Mouse (Mus musculus): ENCODE measurements at regions not wholly inside any gene's neighbourhood (a gene's known extent, or its start where the extent isn't known, plus 50 kb on each side); places are given as distances from the start of the nearest gene placed in this dataset.
A peak's percentile ranks its signal among the peaks of the same experiment; 100 is the strongest.

DNA sequence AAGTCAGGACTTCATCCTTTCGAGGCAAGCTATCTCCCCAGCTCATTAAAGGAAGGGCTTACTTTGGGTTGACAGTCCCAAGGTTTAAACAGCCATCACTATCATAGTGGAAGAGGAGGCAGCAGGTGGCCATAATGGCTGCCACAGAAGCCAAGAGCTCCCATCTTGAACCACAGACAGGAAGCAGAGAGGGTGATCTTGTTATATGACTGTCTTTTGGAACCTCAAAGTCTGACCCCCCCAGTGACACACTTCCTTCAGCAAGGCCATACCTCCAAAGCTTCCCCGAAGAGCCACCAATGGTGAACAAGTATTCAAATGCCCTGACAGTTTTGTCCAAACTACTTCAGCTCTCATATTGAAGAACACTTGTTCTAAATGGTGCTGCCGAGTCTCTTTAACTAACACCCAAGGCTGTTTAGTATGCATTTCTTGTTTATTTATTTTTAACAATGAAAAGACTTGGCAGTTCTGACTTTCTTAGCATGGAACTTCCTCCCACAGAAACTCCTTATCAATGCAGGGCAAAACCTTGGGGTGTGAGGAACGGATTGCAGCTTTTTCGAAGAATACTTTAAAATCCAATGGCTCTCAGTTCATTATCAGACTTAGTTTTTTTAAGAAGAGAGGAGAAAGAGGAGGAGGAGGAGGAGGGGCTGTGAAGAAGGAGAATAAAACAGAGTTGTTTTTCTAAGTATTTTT lies 79.8 kb upstream of the Tnik start:
- DNase-seq (ENCODE audit: extremely low read depth, low read depth, low spot score) = no peak

DNA sequence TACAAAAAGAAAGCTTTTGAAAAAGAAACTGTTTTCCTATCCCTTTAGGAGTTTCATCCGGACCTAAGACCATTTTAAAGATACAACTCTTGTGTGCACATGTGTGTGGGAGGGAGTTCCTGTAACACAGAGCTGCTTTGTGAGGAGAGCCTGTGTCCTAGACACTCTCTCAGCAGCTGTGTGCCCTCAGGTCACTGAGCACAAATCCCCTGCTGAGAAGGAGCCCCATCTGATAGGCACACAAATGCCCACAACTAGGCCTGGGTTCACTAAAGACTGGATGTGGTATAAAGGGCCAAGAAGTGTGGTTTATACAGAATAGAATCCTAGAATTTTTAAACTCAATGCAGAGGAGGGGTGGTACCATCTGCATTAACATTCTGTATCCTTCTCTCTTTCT lies 77.5 kb upstream of the Tnik start:
- DNase-seq (ENCODE audit: extremely low read depth, low read depth, low spot score) = no peak

DNA sequence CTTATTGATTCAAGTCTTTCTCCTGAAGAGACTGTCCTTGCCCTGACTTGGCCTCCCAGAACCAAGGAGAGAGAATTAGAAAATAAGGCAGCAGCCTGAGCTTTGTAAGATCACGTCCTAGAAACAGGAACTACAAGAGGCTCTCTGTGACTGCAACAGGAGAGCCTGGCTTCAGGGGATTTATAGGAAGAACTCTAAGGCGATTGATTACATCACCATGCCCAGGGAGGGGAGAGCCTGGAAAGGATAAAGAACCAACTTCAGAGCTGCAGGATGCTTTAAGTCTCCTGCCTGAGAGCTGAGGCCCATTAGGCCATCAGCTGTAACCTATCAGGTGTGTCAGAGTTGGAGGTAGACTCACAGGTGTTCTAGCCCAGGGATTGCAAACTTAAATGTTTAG lies 77.1 kb upstream of the Tnik start:
- DNase-seq (ENCODE audit: extremely low read depth, low read depth, low spot score) = no peak

DNA sequence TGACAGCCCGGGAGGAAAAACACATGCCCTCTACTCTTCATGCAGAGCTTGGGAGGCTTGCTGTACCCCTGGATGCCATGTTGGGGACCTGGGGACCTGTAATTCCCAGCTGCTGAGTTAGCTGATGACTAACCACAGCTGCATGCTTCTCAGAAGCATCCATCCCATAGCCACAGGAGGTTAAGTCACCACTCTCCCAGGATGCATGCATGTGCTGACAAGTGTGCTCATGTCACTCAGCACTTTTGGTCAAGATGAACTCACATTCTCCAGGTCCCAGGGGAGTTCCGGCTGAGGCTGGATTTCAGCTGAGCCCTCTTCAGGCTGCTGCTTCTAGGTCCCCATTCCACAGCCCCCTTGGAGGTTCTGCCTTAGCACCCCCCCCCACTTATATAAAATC lies 73.6 kb upstream of the Tnik start:
- DNase-seq (ENCODE audit: extremely low read depth, low read depth, low spot score) = no peak

DNA sequence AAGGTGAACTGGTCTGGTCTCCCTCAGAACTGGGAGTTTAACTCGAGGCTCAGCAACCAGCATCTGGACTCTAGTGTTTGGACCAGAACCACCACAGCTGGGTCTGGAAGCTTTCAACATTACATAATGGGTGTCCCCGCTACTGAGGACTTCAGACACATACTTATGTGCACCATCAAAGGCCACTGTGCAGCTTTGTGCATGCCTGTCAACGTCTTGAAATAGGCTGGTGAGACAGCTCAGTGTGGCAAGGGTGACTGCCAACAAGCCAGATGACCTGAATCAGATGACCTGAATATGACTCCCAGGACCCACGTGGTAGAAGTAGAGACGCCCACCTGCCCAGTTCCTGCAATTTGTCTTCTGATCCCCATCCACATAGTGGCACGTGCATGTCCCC lies 72.8 kb upstream of the Tnik start:
- no peak for DNase-seq (ENCODE audit: extremely low read depth, low read depth, low spot score)

DNA sequence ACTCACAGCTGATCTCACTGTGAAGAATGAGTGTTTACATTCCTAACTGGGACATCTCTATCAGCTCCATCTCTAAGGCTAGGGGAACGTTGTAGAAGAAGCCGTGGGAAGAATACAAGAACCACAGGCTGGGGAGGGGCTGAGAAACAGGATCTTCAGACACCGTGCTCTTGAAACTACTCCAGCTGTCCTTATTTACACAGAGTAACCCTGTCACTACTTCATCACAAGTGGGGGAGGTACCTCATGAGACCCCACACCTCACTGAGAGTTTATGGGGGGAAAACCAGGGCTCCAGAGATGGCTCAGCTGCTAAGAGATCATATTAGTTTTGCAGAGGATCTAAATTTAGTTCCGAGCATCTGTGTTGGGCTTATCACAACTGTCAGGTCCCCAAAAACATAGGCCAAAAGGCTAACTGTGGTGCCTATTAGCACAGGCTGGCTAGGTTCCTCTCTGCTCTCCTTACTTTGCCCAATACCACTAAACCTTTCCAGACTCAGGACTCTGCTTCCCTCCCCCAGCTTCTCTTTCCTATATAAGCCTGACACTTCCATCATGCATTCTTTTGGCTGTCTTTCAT lies 68.5 kb upstream of the Tnik start:
- no peak for DNase-seq (ENCODE audit: extremely low read depth, low read depth, low spot score)

DNA sequence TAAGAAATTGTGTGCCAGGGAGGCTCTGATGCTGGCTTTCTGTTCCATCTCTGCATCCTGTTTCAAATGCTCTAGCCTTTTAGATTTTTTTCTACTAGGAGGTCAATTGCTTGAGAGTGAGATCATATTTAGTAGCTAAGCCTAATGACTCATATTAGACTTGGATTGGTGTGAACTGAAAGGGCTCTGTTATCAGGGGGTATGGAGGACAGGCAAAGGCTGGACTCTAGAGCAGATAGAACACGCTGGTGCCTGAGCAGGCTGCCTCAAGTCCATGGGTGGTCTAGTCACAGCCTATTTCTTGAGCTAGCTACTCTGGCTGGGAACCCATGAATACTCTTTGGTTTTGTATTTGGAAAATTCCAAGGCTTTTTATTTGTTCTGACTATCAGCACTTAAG lies 66.2 kb upstream of the Tnik start:
- no peak for DNase-seq (ENCODE audit: extremely low read depth, low read depth, low spot score)

DNA sequence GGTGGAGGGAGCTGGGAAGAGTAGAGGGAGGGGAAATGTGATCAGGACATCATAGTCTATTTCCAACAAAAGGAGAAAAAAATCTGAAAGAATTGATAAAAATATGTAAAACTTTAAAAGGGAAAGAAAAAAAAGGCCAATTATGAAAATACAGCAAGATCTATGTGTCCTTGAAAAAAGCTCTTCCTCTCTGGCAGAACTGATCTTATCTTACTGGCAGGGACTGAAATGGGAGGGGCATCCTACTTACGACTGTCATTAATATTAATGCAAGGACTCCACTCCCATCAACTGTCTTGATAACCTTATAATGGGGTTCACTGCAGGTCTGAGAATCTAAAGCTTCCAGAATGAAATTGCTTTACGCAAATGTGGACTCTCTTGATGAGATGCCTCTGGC lies 53.7 kb upstream of the Tnik start:
- DNase-seq (ENCODE audit: extremely low read depth, low read depth, low spot score) = no peak

DNA sequence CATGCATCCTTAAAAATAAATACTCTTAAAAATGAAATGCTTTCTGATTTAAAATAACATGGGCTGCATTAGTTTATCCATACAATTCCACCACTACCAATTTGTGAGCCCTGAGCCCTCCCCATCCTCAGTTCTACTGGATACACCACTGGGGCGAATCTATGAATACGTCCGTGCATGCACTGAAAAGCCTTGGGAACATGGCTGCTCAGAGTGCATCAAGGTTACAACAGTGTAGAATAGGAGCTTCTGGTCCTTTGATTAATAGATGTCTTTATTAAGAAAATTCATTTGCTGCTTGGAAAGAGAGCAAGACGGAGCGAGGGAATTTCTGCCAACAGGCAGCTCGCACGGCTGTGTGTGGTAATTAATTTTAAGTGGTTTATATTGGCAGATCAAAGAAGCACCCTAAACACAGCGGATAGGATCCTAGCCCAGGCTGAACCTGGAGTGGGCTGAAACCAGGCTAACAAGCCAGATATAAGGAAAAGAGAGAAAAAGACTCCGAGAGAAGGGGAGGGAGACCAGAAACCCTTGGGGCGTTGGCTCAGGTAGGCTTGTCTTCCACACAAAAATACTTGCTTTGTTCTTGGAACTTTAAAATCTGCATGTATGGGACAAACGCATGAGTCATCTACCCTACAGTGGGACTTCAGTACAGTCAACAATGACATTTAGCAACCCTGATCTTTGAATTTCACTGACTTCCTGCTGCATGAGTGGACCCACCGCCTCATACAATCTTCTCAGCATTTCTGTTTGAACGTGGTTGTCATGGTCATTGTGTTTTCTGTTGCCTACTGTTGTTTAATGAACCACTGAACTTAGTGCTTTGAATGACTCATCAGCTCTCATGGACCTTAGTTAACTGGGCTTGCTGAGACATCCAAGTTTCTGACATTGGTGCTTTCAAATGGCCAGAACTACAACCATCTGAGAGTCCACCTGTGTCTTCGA lies 51.9 kb upstream of the Tnik start:
- peak; percentile 31 for DNase-seq (ENCODE audit: extremely low read depth, low read depth, low spot score)
